Mouse (Mus musculus) olfactory bulb, adult 2 months (tissue): Measurements from ENCODE around the gene Clpx. TPM values are rescaled to one million over a fixed set of nuclear protein-coding genes. Genes with fewer than 3 reads are reported as not detected.
"Not testable (repeated sequence)": the region's sequence is repeated elsewhere in the genome, so short reads cannot be mapped to it uniquely, and the experiment has no call there.

ENCODE experiments used
- H3K27ac ChIP-seq: fragments of 200-500 bp; 2 replicates; pipeline ENCODE4 v1.5.1; 2012; ENCODE audit warnings: low read depth, low read length; ENCODE audit not compliant: insufficient read depth
- H3K4me1 ChIP-seq: fragments of 200-500 bp; 2 replicates; pipeline ENCODE4 v1.6.1; 2012; ENCODE audit warnings: low read length; ENCODE audit not compliant: control insufficient read depth, insufficient read depth
- H3K4me3 ChIP-seq: fragments of 200-500 bp; 2 replicates; pipeline ENCODE4 v1.5.1; 2012; ENCODE audit warnings: mild to moderate bottlenecking, low read depth, low read length, moderate library complexity; ENCODE audit not compliant: insufficient read depth
- CTCF ChIP-seq: fragments of 200-500 bp; IDR thresholded peaks from 2 replicates; pipeline ENCODE4 v1.5.1; 2012; ENCODE audit warnings: low read depth, mild to moderate bottlenecking, low read length, moderate library complexity; ENCODE audit not compliant: insufficient read depth
- POLR2A ChIP-seq: fragments of 200-500 bp; IDR thresholded peaks from 2 replicates; pipeline ENCODE4 v1.6.1; 2012; ENCODE audit warnings: mild to moderate bottlenecking, low read depth, low read length, moderate library complexity; ENCODE audit not compliant: insufficient read depth
- WGBS: fragments of 180-500 bp; shearing (Covaris S2); methylation state at CpG from one replicate; pipeline ENCODE4 v1.1.7; 2018; 5-methylcytosine and 5-hydroxymethylcytosine counted together
- polyA plus RNA-seq: library from polyadenylated mRNA; stranded (reverse); fragments of >200 nt; gene quantifications from 2 replicates; pipeline ENCODE4 v1.2.4, GENCODE M21; 2012; ENCODE audit warnings: low replicate concordance; ENCODE audit not compliant: missing spikeins, insufficient read depth, insufficient read length

Clpx gene
- polyA plus RNA-seq, 1 experiment: not detected

- no peak overlapping the region for H3K27ac ChIP-seq
- 87% methylated on average over 2 of the region's 2 CpGs for WGBS
- H3K4me1 ChIP-seq: no peaks in the 10 kb centered on the region
- TF ChIP-seq CTCF: no peak
- TF ChIP-seq POLR2A: no peak
- no peak overlapping the region for H3K4me3 ChIP-seq
These were observed 33.3 kb downstream of the Clpx start for GRCm38 (mm10) chr9:65327371-65327770.

GRCm38 (mm10) chr9:65333958-65334357 lies 39.9 kb downstream of the Clpx start:
- TF ChIP-seq POLR2A (no peak), CTCF (no peak)
- no peaks in the 10 kb centered on the region for H3K4me1 ChIP-seq
- H3K4me3 ChIP-seq: no peak overlapping the region
- no peak overlapping the region for H3K27ac ChIP-seq
- 87% methylated on average over 5 of the region's 5 CpGs for WGBS

GRCm38 (mm10) chr9:65339146-65339545 lies 45.1 kb downstream of the Clpx start:
- whole genome bisulfite sequencing: 79% methylated on average over 4 of the region's 4 CpGs
- Histone ChIP-seq H3K27ac (no peak overlapping the region), H3K4me3 (no peak overlapping the region), H3K4me1 (no peaks in the 10 kb centered on the region)
- no peak for TF ChIP-seq POLR2A
- no peak for TF ChIP-seq CTCF

GRCm38 (mm10) chr9:65340414-65340813 lies 46.4 kb downstream of the Clpx start:
- Histone ChIP-seq H3K4me3 (no peak overlapping the region), H3K27ac (no peak overlapping the region), H3K4me1 (no peaks in the 10 kb centered on the region)
- WGBS: 89% methylated on average over 2 of the region's 2 CpGs
- TF ChIP-seq CTCF (no peak), POLR2A (no peak)

DNA sequence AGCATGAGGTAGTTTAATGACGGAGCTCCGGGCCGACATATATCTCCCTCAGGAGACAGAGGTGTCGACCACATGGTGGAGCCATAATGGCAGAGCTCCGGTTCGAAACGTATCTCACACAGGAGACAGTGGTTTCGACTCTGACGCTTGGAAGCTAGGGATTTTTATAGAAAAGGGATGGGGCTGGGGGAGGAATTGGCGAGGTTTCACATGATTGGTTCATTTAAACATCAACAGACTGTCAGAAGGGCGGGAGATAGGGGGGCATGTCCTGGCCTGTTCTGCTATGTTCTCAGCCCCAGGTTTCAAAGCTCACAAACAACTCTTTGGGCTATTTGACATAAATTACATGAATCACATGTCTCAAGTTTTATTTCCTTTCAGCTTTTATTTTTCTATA lies 51.4 kb downstream of the Clpx start:
- not testable (repeated sequence) for H3K4me1 ChIP-seq
- 29% methylated on average over 11 of the region's 11 CpGs for WGBS
- peak overlapping the region; percentile 94 for H3K4me3 ChIP-seq
- peak overlapping the region; percentile 86 for H3K27ac ChIP-seq

DNA sequence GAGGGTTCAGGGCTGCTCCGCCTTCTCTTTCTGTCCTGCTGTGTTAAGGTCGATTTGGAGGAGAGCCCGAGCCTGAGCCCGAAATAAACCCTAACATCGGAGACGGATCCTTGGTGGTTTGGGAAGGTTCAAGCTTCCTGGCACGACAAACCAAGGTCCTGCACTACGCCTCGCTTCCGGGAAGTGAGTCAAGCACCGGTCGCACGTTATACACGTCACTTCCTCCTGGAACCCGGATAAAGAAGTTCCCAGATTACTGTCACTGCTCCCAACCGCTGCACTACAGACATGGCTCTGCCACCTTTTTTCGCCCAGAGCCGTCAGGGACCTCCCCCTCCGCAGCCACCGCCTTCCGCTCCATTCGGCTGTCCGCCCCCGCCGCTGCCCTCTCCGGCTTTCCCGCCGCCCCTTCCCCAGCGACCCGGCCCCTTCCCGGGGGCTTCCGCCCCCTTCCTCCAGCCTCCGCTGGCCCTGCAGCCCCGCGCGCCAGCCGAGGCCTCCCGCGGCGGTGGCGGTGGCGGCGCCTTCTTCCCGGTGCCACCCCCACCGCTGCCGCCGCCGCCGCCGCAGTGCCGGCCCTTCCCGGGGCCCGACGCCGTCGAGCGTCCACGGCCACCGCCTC lies 51.9 kb downstream of the Clpx start, which contains the start of gene Pdcd7:
Gene Pdcd7 (plus strand): TSS at position 251 of the 622 bp plus-strand sequence.
- peak within 1 kb of the TSS; percentile 94 for H3K4me3 ChIP-seq
- peak within 1 kb of the TSS; percentile 86 for H3K27ac ChIP-seq
- 3% methylated on average over 59 of the region's 59 CpGs for whole genome bisulfite sequencing
- TF ChIP-seq POLR2A: peak; percentile 74
- no peak for TF ChIP-seq CTCF
- peaks cover 5% of the 10 kb centered on the region; the same call in 1 of the 2 replicates for H3K4me1 ChIP-seq

GRCm38 (mm10) chr9:65346476-65347111 lies 52.5 kb downstream of the Clpx start:
- peak overlapping the region; percentile 94 for H3K4me3 ChIP-seq

GRCm38 (mm10) chr9:65347112-65347850 lies 53.2 kb downstream of the Clpx start:
- TF ChIP-seq POLR2A (no peak), CTCF (no peak)
- Histone ChIP-seq H3K27ac (0 out of 2 replicates have a peak overlapping the region, but pooled peaks have one; percentile 19), H3K4me1 (peaks cover 5% of the 10 kb centered on the region; the same call in 1 of the 2 replicates), H3K4me3 (peak overlapping the region; percentile 94)
- WGBS: 38% methylated on average over 8 of the region's 8 CpGs

More at GRCm38 (mm10) chr9:65346476-65347111, 52.5 kb downstream of the Clpx start:
- TF ChIP-seq POLR2A: no peak
- no peak for TF ChIP-seq CTCF
- Histone ChIP-seq H3K4me1 (peaks cover 5% of the 10 kb centered on the region; the same call in 1 of the 2 replicates), H3K27ac (peak overlapping the region; percentile 19)
- under 1% methylated on average over 77 of the region's 77 CpGs for WGBS

DNA sequence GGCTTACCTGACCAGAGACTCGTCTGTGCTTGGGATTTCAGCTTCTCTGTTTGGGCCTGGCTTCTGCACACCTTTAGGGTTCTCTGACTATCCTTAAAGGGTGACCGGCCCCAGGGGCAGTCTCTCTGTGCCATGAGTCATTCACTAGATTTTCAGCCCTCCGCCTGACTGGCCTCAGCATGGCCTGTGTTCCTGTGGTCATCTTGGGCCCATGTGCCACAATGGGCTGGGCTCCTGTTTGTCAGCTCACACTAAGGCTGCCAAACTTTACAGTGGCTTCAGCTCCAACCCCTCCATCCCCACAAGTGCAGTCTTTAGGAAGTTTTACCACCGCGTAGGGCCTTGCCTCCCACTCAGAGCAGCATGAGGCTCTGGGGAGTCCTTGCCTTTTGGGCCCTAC lies 59.2 kb downstream of the Clpx start:
- WGBS: 80% methylated on average over 5 of the region's 5 CpGs
- no peak overlapping the region for H3K27ac ChIP-seq
- TF ChIP-seq CTCF (no peak), POLR2A (no peak)
- H3K4me1 ChIP-seq: peaks cover 8% of the 10 kb centered on the region; the same call in 1 of the 2 replicates
- no peak overlapping the region for H3K4me3 ChIP-seq
